Mouse (Mus musculus) heart, embryonic 15.5 days (tissue): ENCODE data around the gene Bcl2l15. TPM values are rescaled to one million over a fixed set of nuclear protein-coding genes. Genes with fewer than 3 reads are reported as not detected.

ENCODE experiments used
- ATAC-seq: fragments of 200-750 bp; cut with Nextera tagmentation; replicated peaks from 2 replicates; pipeline ENCODE4 v1.8.0; 2017; ENCODE audit warnings: low read depth, moderate TSS enrichment; ENCODE audit not compliant: insufficient number of reproducible peaks, insufficient read depth, low FRiP score
- H3K27ac ChIP-seq: fragments of 300-500 bp; sonication (generic); 2 replicates; pipeline ENCODE4 v1.5.1; 2015; ENCODE audit warnings: mild to moderate bottlenecking, inconsistent platforms
- H3K27me3 ChIP-seq: fragments of 300-500 bp; sonication (generic); 2 replicates; pipeline ENCODE4 v1.6.1; 2015; ENCODE audit warnings: inconsistent platforms
- H3K36me3 ChIP-seq: fragments of 300-500 bp; sonication (generic); 2 replicates; pipeline ENCODE4 v1.6.1; 2015; ENCODE audit warnings: mild to moderate bottlenecking, inconsistent platforms
- H3K4me1 ChIP-seq: fragments of 300-500 bp; sonication (generic); replicated peaks from 2 replicates; pipeline ENCODE4 v1.6.1; 2015; ENCODE audit warnings: inconsistent platforms
- H3K4me2 ChIP-seq: fragments of 300-500 bp; sonication (generic); 2 replicates; pipeline ENCODE4 v1.6.1; 2015; ENCODE audit warnings: inconsistent platforms, mild to moderate bottlenecking, moderate library complexity
- H3K4me3 ChIP-seq: fragments of 300-500 bp; sonication (generic); 2 replicates; pipeline ENCODE4 v1.5.1; 2015; ENCODE audit warnings: mild to moderate bottlenecking, inconsistent platforms
- H3K9ac ChIP-seq: fragments of 300-500 bp; sonication (generic); 2 replicates; pipeline ENCODE4 v1.6.1; 2015; ENCODE audit warnings: mild to moderate bottlenecking, inconsistent platforms
- H3K9me3 ChIP-seq: fragments of 300-500 bp; sonication (generic); replicated peaks from 2 replicates; pipeline ENCODE4 v1.6.1; 2016; ENCODE audit warnings: inconsistent platforms
- WGBS: fragments of 180-500 bp; shearing (Covaris S2); methylation state at CpG from one replicate; pipeline ENCODE4 v1.1.7; 2015; ENCODE audit warnings: mixed read lengths; 5-methylcytosine and 5-hydroxymethylcytosine counted together
- polyA plus RNA-seq: library from polyadenylated mRNA; unstranded; fragments of >200 nt; fragmentation: Nextera tagmentation; extraction: Ambion mirVana; gene quantifications from 2 replicates; pipeline ENCODE4 v1.2.1, GENCODE M21; 2015

Gene Bcl2l15
- polyA plus RNA-seq, 1 experiment from 2014 or later = 0.26 TPM

DNA sequence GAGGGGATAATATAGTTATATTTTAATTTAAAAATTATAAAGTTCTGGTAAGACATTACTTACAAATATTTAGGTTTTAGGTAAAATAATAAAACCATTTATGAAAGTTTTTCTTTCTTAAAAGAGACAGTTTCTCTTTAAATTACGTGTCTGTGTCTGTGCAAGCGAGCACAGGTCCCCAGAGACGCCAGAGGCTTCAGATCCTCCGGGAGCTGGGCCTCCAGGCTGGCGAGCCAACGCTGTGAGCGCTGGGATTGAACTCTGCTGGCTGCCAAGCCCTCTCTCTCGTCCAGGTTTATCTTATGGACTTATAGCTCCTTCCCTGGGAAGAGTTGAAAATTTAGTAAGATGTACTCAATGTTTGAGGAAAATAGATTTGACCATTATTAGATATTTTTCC is 21.4 kb downstream of the Bcl2l15 start:
- H3K27ac ChIP-seq = no peak overlapping the region
- no peak overlapping the region for H3K4me3 ChIP-seq
- no peaks in the 10 kb centered on the region for H3K36me3 ChIP-seq
- H3K4me1 ChIP-seq = no peaks in the 10 kb centered on the region
- H3K9me3 ChIP-seq = no peaks in the 10 kb centered on the region
- H3K4me2 ChIP-seq = no peak overlapping the region
- no peak overlapping the region for H3K9ac ChIP-seq
- ATAC-seq = no peak
- 50% methylated on average over 8 of the region's 8 CpGs for WGBS
- no peaks in the 10 kb centered on the region for H3K27me3 ChIP-seq

- Histone ChIP-seq H3K4me3 (no peak overlapping the region), H3K4me2 (no peak overlapping the region), H3K27ac (no peak overlapping the region), H3K27me3 (no peaks in the 10 kb centered on the region), H3K4me1 (peaks cover 14% of the 10 kb centered on the region; the same call in 1 of the 2 replicates), H3K36me3 (no peaks in the 10 kb centered on the region), H3K9ac (no peak overlapping the region), H3K9me3 (no peaks in the 10 kb centered on the region)
- ATAC-seq = no peak
- WGBS = 85% methylated on average over 7 of the region's 7 CpGs
These were observed 24.8 kb downstream of the Bcl2l15 start for GRCm38 (mm10) chr3:103857036-103857805.

GRCm38 (mm10) chr3:103857977-103858563 is 25.7 kb downstream of the Bcl2l15 start:
- Histone ChIP-seq H3K4me3 (no peak overlapping the region), H3K4me2 (no peak overlapping the region), H3K36me3 (no peaks in the 10 kb centered on the region), H3K4me1 (peaks cover 14% of the 10 kb centered on the region; the same call in 1 of the 2 replicates), H3K9me3 (no peaks in the 10 kb centered on the region), H3K27me3 (no peaks in the 10 kb centered on the region), H3K9ac (no peak overlapping the region), H3K27ac (no peak overlapping the region)
- ATAC-seq = no peak
- 84% methylated on average over 6 of the region's 6 CpGs for WGBS

- no peak for ATAC-seq
- peak within 1 kb of the TSS; percentile 9 for H3K4me3 ChIP-seq
- H3K36me3 ChIP-seq = no peaks in the 10 kb centered on the region
- H3K27ac ChIP-seq = peak within 1 kb of the TSS; percentile 24; the same call in 1 of the 2 replicates
- peaks cover 14% of the 10 kb centered on the region; the same call in 1 of the 2 replicates for H3K4me1 ChIP-seq
- 68% methylated on average over 12 of the region's 12 CpGs for WGBS
- H3K4me2 ChIP-seq = peak within 1 kb of the TSS; percentile 18; the same call in 1 of the 2 replicates
- H3K9me3 ChIP-seq = no peaks in the 10 kb centered on the region
- no peak within 1 kb of the TSS for H3K9ac ChIP-seq
- H3K27me3 ChIP-seq = no peaks in the 10 kb centered on the region
These were observed 26.7 kb downstream of the Bcl2l15 start, which contains the start of gene Ptpn22 for GRCm38 (mm10) chr3:103858881-103859801. Gene Ptpn22 (plus strand): TSS chr3:103859795.

GRCm38 (mm10) chr3:103859851-103860391 is 27.5 kb downstream of the Bcl2l15 start:
- peaks cover 14% of the 10 kb centered on the region; the same call in 1 of the 2 replicates for H3K4me1 ChIP-seq
- ATAC-seq = peak; percentile 31; the same call in 1 of the 2 replicates
- H3K9ac ChIP-seq = no peak overlapping the region
- WGBS = 54% methylated on average over 6 of the region's 6 CpGs
- H3K4me2 ChIP-seq = peak overlapping the region; percentile 18; the same call in 1 of the 2 replicates
- peak overlapping the region; percentile 9 for H3K4me3 ChIP-seq
- no peaks in the 10 kb centered on the region for H3K36me3 ChIP-seq
- no peaks in the 10 kb centered on the region for H3K9me3 ChIP-seq
- H3K27me3 ChIP-seq = no peaks in the 10 kb centered on the region
- peak overlapping the region; percentile 24; the same call in 1 of the 2 replicates for H3K27ac ChIP-seq

GRCm38 (mm10) chr3:103862721-103863220 is 30.4 kb downstream of the Bcl2l15 start:
- Histone ChIP-seq H3K27ac (no peak overlapping the region), H3K9ac (no peak overlapping the region), H3K4me1 (peaks cover 14% of the 10 kb centered on the region; the same call in 1 of the 2 replicates), H3K4me3 (no peak overlapping the region), H3K27me3 (no peaks in the 10 kb centered on the region), H3K4me2 (no peak overlapping the region), H3K9me3 (no peaks in the 10 kb centered on the region), H3K36me3 (no peaks in the 10 kb centered on the region)
- no peak for ATAC-seq
- WGBS = 75% methylated on average over 4 of the region's 4 CpGs

- H3K4me2 ChIP-seq = no peak overlapping the region
- no peaks in the 10 kb centered on the region for H3K9me3 ChIP-seq
- H3K27ac ChIP-seq = no peak overlapping the region
- H3K4me1 ChIP-seq = peaks cover 14% of the 10 kb centered on the region; the same call in 1 of the 2 replicates
- no peaks in the 10 kb centered on the region for H3K27me3 ChIP-seq
- no peaks in the 10 kb centered on the region for H3K36me3 ChIP-seq
- no peak overlapping the region for H3K9ac ChIP-seq
- ATAC-seq = no peak
- H3K4me3 ChIP-seq = no peak overlapping the region
- WGBS = 83% methylated on average over 6 of the region's 6 CpGs
These were observed 31.8 kb downstream of the Bcl2l15 start for GRCm38 (mm10) chr3:103864200-103864599.

DNA sequence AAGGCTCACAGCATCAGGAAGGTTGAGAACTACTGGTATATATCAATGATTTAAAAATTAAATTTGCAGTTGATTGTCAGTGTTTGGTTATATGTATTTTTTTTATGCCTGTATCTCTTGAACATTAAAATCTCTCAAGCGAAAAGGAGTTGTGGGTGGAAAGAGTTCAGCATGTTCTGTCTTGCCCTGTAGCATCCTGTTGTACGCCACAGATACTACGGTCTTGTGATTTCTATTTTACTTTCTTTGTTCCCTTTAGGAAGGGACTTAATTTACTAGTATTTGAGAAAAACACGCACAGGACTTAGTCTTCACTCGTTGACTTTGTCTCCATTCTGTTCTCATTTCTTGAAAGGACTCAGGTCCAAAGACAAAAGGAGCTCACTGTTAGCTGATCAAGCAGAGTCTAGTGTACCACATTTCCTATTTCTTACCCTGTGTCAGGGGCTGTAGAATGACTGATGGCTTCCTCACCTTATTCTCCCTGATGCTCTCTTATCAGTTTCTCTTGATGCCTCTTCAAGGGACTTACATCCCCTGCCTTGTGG is 35.1 kb downstream of the Bcl2l15 start:
- Histone ChIP-seq H3K27me3 (no peaks in the 10 kb centered on the region), H3K4me1 (no peaks in the 10 kb centered on the region), H3K9me3 (no peaks in the 10 kb centered on the region), H3K36me3 (no peaks in the 10 kb centered on the region), H3K4me2 (no peak overlapping the region), H3K27ac (peak overlapping the region; percentile 20; the same call in 1 of the 2 replicates), H3K4me3 (no peak overlapping the region), H3K9ac (no peak overlapping the region)
- no peak for ATAC-seq
- WGBS = 81% methylated on average over 5 of the region's 5 CpGs

DNA sequence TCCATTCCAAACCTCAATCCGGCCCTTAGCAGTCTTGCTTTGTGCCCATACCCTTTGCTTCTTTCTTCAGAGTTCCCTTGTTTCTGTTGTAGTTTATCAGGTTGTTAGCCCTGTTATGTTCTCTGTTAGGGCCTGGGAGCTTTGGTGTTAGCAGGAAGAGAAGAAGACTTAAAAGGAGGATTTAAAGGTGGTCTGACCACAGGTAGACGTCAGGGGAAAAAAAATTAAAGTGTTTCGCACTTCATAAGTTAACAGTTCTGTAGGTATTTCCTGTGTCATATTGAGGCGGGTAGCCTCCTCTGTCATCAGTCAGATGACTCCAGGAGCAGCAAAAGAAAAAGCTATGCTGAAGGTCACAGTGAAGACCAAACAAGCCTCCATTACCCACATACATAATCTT is 35.6 kb downstream of the Bcl2l15 start:
- Histone ChIP-seq H3K9ac (no peak overlapping the region), H3K36me3 (no peaks in the 10 kb centered on the region), H3K27me3 (no peaks in the 10 kb centered on the region), H3K4me1 (no peaks in the 10 kb centered on the region), H3K4me3 (no peak overlapping the region), H3K4me2 (no peak overlapping the region), H3K9me3 (no peaks in the 10 kb centered on the region), H3K27ac (peak overlapping the region; percentile 20; the same call in 1 of the 2 replicates)
- no peak for ATAC-seq
- 62% methylated on average over 4 of the region's 4 CpGs for WGBS

GRCm38 (mm10) chr3:103872663-103873098 is 40.3 kb downstream of the Bcl2l15 start:
- 58% methylated on average over 3 of the region's 3 CpGs for WGBS
- H3K4me2 ChIP-seq = no peak overlapping the region
- no peaks in the 10 kb centered on the region for H3K9me3 ChIP-seq
- no peak overlapping the region for H3K9ac ChIP-seq
- ATAC-seq = no peak
- no peak overlapping the region for H3K4me3 ChIP-seq
- H3K36me3 ChIP-seq = no peaks in the 10 kb centered on the region
- H3K27me3 ChIP-seq = no peaks in the 10 kb centered on the region
- no peak overlapping the region for H3K27ac ChIP-seq
- H3K4me1 ChIP-seq = no peaks in the 10 kb centered on the region
